Mouse (Mus musculus): ENCODE data around the gene Hyal2.

DNA sequence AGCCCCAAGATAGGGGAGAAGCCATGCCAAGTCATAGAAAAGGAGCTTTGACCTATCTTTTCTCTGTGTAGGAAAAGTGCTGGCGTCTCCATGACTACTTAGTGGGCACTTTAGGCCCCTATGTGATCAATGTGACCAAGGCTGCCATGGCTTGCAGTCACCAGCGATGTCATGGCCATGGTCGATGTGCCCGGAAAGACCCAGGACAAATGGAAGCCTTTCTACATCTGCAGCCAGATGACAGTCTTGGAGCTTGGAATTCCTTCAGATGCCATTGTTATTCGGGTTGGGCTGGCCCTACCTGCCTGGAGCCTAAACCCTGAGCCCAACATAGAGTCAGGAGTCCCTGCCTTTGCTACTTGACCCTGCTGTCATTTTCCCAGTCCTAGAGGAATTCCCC, 18.8 kb downstream of the Hyal2 start:
- TF ChIP-seq CTCF (IDR thresholded peaks at IDR 0.05; ENCODE audit: extremely low read depth, insufficient read length, insufficient replicate concordance, low read depth, low read length) (no peak), POLR2A (IDR thresholded peaks at IDR 0.05; ENCODE audit: low read depth, low read length) (no peak)
